ENCODE assay signal across 20 mouse cellular contexts in genomic region chr10:61345179-61345578, GRCm38 (mm10). TPM values are rescaled to one million over a fixed set of nuclear protein-coding genes. Genes with fewer than 3 reads are reported as not detected.
"Had no signal": no experiment of that assay in that cellular context is flagged by ENCODE, and none has a peak within 500 bp of the region (broad histone marks: within the 10 kb centered on the region; RNA-seq: fewer than 3 reads in every experiment).

No protein-coding gene starts in this region.

- H3K27me3 ChIP-seq: lung, embryonic 15.5 days; midbrain, embryonic 15.5 days; neural tube, embryonic 12.5 days; stomach, embryonic 15.5 days had no signal

- H3K27ac ChIP-seq: macrophage; midbrain, embryonic 15.5 days; neural tube, embryonic 12.5 days; stomach, embryonic 15.5 days; stomach, postnatal 0 days had no signal

- H3K9ac ChIP-seq: liver, postnatal 0 days; lung, embryonic 15.5 days; midbrain, embryonic 15.5 days; neural tube, embryonic 12.5 days; stomach, embryonic 15.5 days had no signal

- H3K9me3 ChIP-seq: lung, embryonic 15.5 days; midbrain, embryonic 15.5 days; stomach, embryonic 15.5 days had no signal

- H3K4me2 ChIP-seq: lung, embryonic 15.5 days; midbrain, embryonic 15.5 days; neural tube, embryonic 12.5 days; stomach, embryonic 15.5 days had no signal

- DNase-seq: liver, postnatal 0 days; lung, adult 2 months; lung, postnatal 14 days; right cerebral cortex, postnatal 14 days; thymus, adult 2 months; thymus, postnatal 25 days; thymus, postnatal 4 days had no signal

- H3K4me3 ChIP-seq: lung, embryonic 15.5 days; megakaryocyte, embryonic 14.5 days; midbrain, embryonic 15.5 days; neural tube, embryonic 12.5 days; stomach, embryonic 15.5 days had no signal

- ATAC-seq: liver, postnatal 0 days; lung, postnatal 0 days; midbrain, embryonic 15.5 days had no signal

RNA-seq across cellular contexts. Expression of gene Pald1, which starts 38.2 kb away (rescaled TPM):
- total RNA-seq: megakaryocyte progenitor cell, adult 5-6 weeks; neutrophil, adult 5-6 weeks had no signal

RNA-seq across cellular contexts. Expression of gene Prf1, which starts 47.5 kb away (rescaled TPM):
- total RNA-seq: megakaryocyte progenitor cell, adult 5-6 weeks; midbrain, postnatal 0 days had no signal
- polyA plus RNA-seq: lung, embryonic 15.5 days; macrophage; midbrain, postnatal 0 days; neural tube, embryonic 12.5 days; neural tube, embryonic 14.5 days; stomach, postnatal 0 days; testis, adult 2 months had no signal
